Mouse (Mus musculus): ENCODE results near the gene 1700003F12Rik.
A peak's percentile ranks its signal among the peaks of the same experiment; 100 is the strongest.

The 1700003F12Rik gene

GRCm38 (mm10) chr2:154576876-154577743 is 30.2 kb downstream of the 1700003F12Rik start:
- no peak for DNase-seq (ENCODE audit: low spot score in 2 of 2)

DNA sequence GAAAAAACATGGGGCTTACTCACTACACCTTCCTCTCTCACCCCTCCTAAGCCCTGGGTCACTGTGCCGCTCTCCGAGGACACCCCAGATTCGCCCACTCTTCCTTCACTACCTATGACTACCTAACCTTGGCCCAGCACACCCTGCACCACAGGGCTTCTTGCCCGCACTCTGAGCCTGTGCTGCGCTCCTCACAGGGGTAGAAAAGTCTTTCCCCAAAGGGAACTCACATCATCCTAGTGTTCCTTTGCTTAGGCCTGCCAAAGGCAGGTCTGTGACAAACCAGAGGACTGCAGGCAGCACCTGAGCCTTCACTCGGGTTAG is 30.8 kb downstream of the 1700003F12Rik start:
- DNase-seq (ENCODE audit: low spot score in 2 of 2) = no peak

DNA sequence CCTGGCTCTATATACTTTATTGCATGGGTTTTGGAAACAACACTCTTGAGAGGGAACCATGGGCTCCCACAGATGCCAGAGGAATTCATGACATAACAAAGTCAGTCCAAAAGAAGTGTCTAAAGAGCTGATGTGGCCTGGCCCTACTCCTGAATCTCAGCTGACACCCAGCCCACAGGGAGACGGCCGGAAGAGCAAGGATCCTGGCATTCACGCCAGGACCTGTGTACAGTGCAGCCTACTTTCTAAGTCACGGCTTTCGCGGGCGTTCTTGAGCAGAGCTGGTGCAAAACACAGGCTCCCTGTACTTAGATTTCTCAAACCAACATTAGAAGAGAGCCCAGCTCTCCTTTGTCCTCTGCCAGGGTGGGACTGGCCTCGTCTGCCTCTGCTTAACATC is 33.7 kb downstream of the 1700003F12Rik start:
- peak in 1 of 2 experiments; percentile 48 for DNase-seq (ENCODE audit: low spot score in 2 of 2)

DNA sequence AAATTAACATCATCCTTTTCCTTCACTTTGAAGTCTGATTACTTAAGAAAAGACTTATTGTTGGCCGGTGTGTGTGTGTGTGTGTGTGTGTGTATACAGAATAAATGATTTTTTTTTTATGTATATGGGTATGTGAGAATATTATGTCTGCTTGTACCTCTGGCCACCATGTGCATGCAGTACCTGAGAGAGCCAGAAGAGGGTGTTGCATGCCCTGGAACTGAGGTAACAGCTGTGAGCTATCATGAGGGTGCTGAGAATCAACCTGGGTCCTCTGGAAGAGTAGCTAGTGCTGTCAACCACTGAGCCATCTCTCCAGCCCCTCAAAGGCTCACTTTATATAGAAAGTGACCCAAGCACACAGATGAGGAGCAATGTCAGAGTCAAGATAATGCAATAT is 34.5 kb downstream of the 1700003F12Rik start:
- DNase-seq (ENCODE audit: low spot score in 2 of 2) = no peak

DNA sequence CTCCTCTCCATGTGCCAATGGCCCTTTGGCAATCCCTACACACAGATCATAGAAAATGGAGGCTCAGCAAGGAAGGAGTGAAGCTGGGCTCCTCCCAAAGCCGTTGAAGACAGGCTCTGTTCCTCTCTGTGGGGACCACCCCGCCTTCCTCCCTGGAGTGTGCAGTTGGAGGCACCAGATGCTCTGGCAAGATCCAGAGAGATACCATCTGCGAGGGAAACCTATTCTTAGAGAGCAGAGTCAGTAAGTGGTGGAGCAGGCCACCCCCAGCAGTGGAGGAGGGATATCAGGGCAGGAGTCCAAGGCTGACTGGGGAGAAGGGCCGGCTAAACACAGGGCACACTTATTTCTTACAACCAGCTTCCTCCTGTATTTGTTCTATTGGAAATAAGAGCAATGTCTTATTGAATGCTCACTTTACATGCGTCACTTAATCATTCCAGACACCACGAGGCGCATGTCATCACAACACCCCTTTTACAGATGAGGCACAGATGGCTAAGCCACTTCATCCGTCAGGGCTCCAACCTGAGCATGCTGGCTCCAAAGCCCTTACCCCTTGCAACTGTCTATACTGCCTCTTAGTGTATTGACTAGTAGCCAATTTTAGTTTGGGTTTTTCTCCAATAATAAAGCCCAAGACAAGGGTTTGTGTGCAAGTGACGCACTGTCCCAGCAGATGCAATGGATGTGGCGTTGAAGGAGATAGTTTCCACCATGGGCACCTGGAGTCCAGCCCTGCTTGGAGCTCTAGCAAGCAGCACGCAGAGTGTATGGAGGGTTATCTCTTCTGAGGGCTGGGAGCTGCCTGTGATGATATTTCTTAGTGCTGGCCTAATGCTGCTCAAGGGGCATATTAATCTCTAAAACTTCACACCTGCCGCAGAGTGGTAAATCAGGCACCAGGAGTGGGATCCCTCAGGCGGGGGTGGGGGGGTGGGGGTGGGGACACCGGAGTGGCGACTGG is 37.3 kb downstream of the 1700003F12Rik start:
- no peak for DNase-seq (ENCODE audit: low spot score in 2 of 2)

GRCm38 (mm10) chr2:154584931-154585601 is 38.2 kb downstream of the 1700003F12Rik start:
- no peak for DNase-seq (ENCODE audit: low spot score in 2 of 2)

GRCm38 (mm10) chr2:154586405-154586804 is 39.5 kb downstream of the 1700003F12Rik start:
- no peak for DNase-seq (ENCODE audit: low spot score in 2 of 2)

DNA sequence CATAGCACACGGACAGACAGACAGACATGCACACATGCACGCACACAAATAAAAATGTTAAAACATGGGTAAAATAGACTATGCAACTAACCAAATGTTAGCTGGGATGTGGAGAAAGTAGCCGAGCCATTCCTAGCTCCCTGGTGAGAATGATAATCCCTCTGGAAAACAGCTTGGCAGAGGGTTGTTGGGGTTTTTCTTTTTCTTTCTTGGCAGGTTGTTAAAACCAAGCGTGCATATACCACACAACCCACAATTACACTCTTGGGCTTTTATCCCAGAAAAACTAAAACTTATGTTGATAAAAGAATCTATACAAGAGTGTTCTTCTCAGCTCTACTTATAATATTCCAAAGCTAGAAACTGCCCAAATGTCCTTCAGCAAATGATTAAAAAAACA is 42.2 kb downstream of the 1700003F12Rik start:
- no peak for DNase-seq (ENCODE audit: low spot score in 2 of 2)

DNA sequence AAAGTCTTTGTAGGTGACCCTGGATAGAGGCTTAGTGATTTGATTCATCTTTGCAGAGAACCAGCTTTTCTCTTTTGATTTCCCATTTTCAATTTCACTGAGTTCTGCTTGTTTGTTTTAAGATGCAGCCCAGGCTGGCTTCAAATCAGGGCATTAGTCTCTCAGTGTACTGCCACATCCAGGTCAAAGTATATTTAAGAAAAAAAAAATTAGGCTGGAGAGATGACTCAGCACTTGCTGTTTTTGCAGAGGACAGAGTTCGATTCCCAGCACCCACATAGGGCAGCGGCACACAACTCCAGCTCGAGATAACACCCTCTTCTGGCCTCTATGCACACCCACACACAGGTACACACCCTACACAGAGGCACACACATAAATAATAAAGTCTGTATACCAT is 44.4 kb downstream of the 1700003F12Rik start:
- DNase-seq (ENCODE audit: low spot score in 2 of 2) = no peak

- DNase-seq (ENCODE audit: low spot score in 2 of 2) = no peak
Observed at GRCm38 (mm10) chr2:154593025-154593424, 46.1 kb downstream of the 1700003F12Rik start.

DNA sequence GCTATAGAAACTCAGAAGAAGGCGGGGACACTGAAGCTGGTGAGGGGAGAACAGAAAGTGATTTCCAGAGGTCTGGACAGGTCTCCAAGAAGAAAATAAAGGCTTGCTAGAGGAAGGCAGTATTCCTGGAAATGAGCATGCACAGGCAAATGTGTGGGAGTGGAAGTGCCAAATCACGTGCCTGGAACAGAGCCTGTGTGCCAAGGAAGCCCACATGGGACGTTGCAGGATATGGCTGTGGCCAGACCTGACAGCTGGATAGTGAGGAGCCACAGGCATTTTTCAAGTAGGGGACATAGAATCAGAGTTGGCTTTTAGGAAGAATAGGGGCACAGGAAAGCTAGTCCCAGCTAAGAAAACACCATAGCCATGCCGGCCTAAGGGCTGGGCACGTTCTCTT is 48.9 kb downstream of the 1700003F12Rik start:
- DNase-seq (ENCODE audit: low spot score in 2 of 2) = peak in 1 of 2 experiments; percentile 42

DNA sequence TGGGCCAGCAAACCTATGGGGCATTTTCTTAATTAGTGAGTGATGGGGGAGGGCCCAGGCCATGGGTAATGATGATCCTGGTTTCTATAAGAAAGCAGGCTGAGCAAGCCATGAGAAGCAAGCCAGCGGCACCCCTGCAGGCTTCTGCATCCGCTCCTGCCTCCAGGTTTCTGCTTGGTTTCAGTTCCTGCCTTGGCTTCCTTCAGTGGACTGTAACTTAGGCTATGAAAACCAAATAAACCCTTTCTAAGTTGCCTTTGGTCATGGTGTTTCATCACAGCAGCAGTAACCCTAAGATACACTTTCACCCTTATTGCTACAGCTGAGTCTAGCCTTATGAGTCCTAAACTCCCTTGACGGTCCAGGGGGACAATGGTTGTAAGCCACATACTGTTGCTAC is 50.5 kb downstream of the 1700003F12Rik start:
- no peak for DNase-seq (ENCODE audit: low spot score in 2 of 2)
